Mouse (Mus musculus) adrenal gland, postnatal 25 days (tissue): ENCODE measurements at regions not wholly inside any gene's neighbourhood (a gene's known extent, or its start where the extent isn't known, plus 50 kb on each side); places are given as distances from the start of the nearest gene placed in this dataset.

Experiments
- DNase-seq: peaks from one replicate; pipeline ENCODE4 v3.0.0; 2021; ENCODE audit warnings: mixed read lengths

- no peak for DNase-seq
These were observed 62.5 kb upstream of the Lrch2 start for GRCm38 (mm10) chrX:147616374-147616773.

DNA sequence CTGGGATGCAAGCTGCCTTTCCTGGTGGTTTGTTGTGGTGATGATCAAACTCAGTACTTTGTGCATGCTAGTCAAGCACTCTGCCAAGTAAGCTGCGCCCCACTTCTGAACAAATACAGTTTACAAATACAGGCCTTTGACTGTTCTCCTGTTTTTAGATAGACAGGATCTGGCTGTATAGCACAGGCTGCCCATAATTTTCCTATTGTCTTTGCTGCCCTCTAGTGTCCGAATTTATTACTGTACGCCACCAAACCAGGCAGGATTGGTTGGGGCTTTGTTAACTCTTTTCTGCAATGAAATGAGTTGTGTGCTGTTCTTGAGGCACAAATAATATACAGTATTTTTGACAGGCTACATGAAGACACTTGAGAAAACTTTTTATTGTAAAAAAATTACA lies 54.8 kb upstream of the Lrch2 start:
- peak; percentile 5 for DNase-seq
